Mouse (Mus musculus) E14TG2a.4 (cell line): ENCODE results near the gene Gtpbp6.

Experiments
- CTCF ChIP-seq: conservative IDR thresholded peaks from 2 replicates; pipeline ENCODE4 v1.5.1; 2014; ENCODE audit warnings: low read length
- NANOG ChIP-seq: IDR thresholded peaks from 2 replicates; pipeline ENCODE4 v1.6.1; 2014; ENCODE audit warnings: borderline replicate concordance, low read length, mixed read lengths
- POU5F1 ChIP-seq: IDR thresholded peaks from 2 replicates; pipeline ENCODE4 v1.6.1; 2014; ENCODE audit warnings: low read length, borderline replicate concordance

- TF ChIP-seq CTCF (no peak), NANOG (no peak), POU5F1 (no peak)
Observed at GRCm38 (mm10) chr5:110094030-110094846, 13.8 kb downstream of the Gtpbp6 start, which contains the start of gene Gm35315.
